Mouse (Mus musculus) CD8-positive naive resting alpha-beta T cell, adult 57 days (primary cell): ENCODE measurements around the gene Atp5s. TPM values are rescaled to one million over a fixed set of nuclear protein-coding genes. Genes with fewer than 3 reads are reported as not detected.

ENCODE experiments used
- total RNA-seq: library from RNA; stranded (reverse); gene quantifications from one replicate; pipeline ENCODE4 v1.2.4, GENCODE M21; 2023

Gene Atp5s
- 7.6 TPM for total RNA-seq

DNA sequence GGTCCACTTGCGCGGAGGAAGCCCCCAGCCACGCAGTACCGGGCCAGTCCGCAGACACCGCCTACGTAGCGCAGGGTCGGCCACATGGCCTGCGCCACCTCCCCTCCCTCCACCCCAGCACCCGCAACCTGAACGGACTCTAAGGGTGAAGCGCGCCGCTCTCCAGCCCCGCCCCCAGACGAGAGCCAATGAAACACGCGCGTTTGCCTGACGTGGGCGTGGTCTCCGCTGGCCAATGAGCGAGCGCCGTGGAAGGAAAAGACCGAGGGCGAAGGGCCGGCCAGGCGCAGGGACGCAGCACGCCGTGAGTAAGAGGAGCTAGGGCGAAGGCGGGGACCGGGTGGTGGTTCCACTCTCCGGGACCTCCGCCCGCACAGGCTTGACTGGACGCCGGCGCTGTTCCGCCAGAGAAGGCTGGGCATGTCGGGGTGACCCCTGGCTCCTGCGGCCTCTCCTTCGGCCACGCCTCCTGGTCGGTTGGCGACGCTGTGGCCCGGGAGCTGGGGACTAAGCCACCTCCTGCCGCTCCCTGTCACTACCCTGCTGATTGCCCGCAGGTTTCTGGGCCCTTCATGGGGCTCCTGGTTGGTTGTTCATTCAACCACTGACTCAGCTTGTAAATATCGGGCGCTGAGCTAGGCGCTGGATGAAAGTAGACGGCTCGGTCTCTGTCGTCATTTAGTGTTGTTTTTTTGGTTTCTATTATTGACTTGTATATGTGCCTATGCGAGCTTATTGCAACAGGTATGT is at the start of gene Atp5s, which contains the start of gene L2hgdh:
TSS of gene Atp5s (plus strand) at position 240 of the 750 bp plus-strand sequence.
TSS of gene L2hgdh (minus strand) at position 163 of the 750 bp plus-strand sequence.

DNA sequence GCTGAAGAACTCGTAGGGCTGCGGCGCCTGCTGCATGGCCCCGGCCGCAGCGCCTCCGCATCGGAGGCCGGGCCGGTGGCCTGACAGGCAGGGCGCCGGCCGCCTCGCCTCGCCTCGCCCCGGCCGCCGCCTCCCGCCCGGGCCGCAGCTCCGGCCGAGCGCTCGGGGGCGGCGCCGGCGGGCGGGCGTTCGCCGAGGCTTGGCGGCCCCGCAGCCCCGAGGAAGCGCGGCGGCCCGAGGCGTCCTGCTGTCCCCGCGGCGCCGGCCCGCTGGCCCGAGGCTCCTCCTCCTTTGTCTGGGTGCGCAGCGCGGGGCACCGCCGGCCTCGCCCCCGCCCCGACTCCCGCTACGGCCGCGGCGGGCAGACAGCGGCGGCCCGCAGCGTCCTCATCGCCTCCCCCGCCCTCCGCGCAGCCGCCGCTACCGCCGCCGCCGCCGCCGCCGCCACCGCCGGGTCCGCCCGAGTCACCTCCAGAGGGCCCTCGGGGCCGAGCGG is 43.1 kb upstream of the Atp5s start, which contains the start of gene Sos2:
TSS of gene Sos2 (minus strand) at position 287 of the 496 bp plus-strand sequence.

DNA sequence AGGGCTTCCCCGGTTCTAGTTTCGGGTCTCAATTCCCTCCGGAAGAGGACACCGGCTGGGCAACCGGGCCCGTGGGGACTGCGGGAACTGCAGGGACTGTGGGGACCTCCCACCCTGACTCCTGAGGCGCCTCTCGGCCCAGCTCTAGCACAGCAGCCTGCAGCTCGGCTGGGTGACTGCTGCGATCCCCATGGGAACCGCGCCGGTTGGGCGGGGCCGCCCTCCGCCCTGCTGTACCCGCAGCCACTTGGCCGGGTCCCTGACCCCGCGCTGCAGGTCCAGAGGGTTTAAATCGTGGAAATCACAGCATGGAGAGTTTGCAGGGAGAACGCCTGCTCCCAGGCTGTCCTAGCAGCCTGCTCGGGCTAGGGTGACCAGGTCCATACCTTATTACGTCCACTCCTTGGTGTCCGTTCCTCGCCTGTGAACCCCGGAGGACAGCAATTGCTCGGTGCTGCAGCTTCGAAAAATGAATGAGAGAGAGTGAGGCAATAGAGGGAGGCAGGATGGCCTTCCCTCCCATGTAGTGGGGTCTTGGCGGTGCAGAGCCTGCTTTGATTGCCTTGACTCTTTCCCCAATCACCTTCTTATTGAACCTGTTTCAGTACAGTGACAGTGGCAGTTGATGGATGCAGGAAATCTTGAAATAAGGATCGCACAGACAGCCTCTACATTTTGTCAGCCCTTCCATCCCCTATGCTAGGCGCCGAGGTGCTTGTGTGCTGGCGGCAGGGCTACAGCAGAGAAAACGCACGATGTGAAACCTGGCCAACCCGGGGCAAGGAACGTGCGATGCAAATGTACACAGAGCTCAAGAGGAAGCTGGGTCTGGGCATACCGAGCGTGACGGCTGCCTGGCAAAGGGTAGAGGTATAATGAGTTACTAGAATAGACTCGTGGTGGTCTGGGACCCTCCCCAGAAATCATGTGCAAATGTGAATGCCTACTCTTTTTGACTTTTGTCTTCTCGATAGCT is 66.1 kb downstream of the Atp5s start, which contains the start of gene Cdkl1:
TSS of gene Cdkl1 (minus strand) at position 738 of the 976 bp plus-strand sequence.

Other genes starting within 250 kb of the Atp5s start
- gene Vcpkmt, start 141.9 kb upstream of the Atp5s start, total RNA-seq: 20.0 TPM
- 26.2 TPM for gene Sos2, start 43.1 kb upstream of the Atp5s start, total RNA-seq
- gene L2hgdh, start 77 bp upstream of the Atp5s start, total RNA-seq: 5.1 TPM
- 0.49 TPM for gene Cdkl1, start 66.3 kb downstream of the Atp5s start, total RNA-seq
- 1.6 TPM for gene Atl1, start 167.7 kb downstream of the Atp5s start, total RNA-seq
- 19.7 TPM for gene Map4k5, start 168.2 kb downstream of the Atp5s start, total RNA-seq